Mouse (Mus musculus) limb, embryonic 14.5 days (tissue): ENCODE measurements around the gene Crhr1. TPM values are rescaled to one million over a fixed set of nuclear protein-coding genes. Genes with fewer than 3 reads are reported as not detected.

Experiments used
- ATAC-seq: fragments of 200-750 bp; cut with Nextera tagmentation; 2 replicates; pipeline ENCODE4 v1.8.0; 2017; ENCODE audit warnings: low read depth, moderate number of reproducible peaks, moderate TSS enrichment; ENCODE audit not compliant: low FRiP score
- DNase-seq: peaks from one replicate; pipeline ENCODE4 v3.0.0-alpha.2; 2015; ENCODE audit warnings: low spot score
- H3K27ac ChIP-seq: fragments of 300-500 bp; sonication (generic); replicated peaks from 2 replicates; pipeline ENCODE4 v1.5.1; 2014; ENCODE audit warnings: low read depth, mild to moderate bottlenecking, low read length, moderate library complexity, mixed read lengths
- H3K27me3 ChIP-seq: fragments of 300-500 bp; sonication (generic); 2 replicates; pipeline ENCODE4 v1.6.1; 2014; ENCODE audit warnings: low read length, mixed read lengths; ENCODE audit not compliant: control insufficient read depth, insufficient read depth
- H3K36me3 ChIP-seq: fragments of 300-500 bp; sonication (generic); 2 replicates; pipeline ENCODE4 v1.6.1; 2014; ENCODE audit warnings: mild to moderate bottlenecking, low read length, moderate library complexity, mixed read lengths; ENCODE audit not compliant: control insufficient read depth, insufficient read depth
- H3K4me1 ChIP-seq: fragments of 300-500 bp; sonication (generic); 2 replicates; pipeline ENCODE4 v1.6.1; 2014; ENCODE audit warnings: antibody characterized with exemption, low read length, mixed read lengths; ENCODE audit not compliant: control insufficient read depth, insufficient read depth
- H3K4me2 ChIP-seq: fragments of 300-500 bp; sonication (generic); replicated peaks from 2 replicates; pipeline ENCODE4 v1.6.1; 2014; ENCODE audit warnings: low read depth, mild to moderate bottlenecking, low read length, moderate library complexity; ENCODE audit not compliant: severe bottlenecking
- H3K4me3 ChIP-seq: fragments of 300-500 bp; sonication (generic); replicated peaks from 2 replicates; pipeline ENCODE4 v1.5.1; 2014; ENCODE audit warnings: low read length
- H3K9ac ChIP-seq: fragments of 300-500 bp; sonication (generic); 2 replicates; pipeline ENCODE4 v1.6.1; 2014; ENCODE audit warnings: mild to moderate bottlenecking, low read depth, low read length, moderate library complexity; ENCODE audit not compliant: severe bottlenecking
- H3K9me3 ChIP-seq: fragments of 300-500 bp; sonication (generic); 2 replicates; pipeline ENCODE4 v1.6.1; 2016; ENCODE audit warnings: low read length; ENCODE audit not compliant: control insufficient read depth
- POLR2A ChIP-seq: fragments of 200-500 bp; IDR thresholded peaks from 2 replicates; pipeline ENCODE4 v1.8.0; 2012; ENCODE audit warnings: inconsistent platforms, mild to moderate bottlenecking, moderate library complexity, borderline replicate concordance; ENCODE audit not compliant: insufficient read depth, insufficient read length; ENCODE audit errors: extremely low read depth
- WGBS: fragments of 180-500 bp; shearing (Covaris S2); extraction: QIAGEN DNeasy Blood & Tissue Kit; methylation state at CpG from one replicate; pipeline ENCODE4 v1.1.7; 2014; 5-methylcytosine and 5-hydroxymethylcytosine counted together
- polyA plus RNA-seq, 2 experiments: library from polyadenylated mRNA; depleted of rRNA in 1 of 2; stranded (reverse) in 1 of 2; unstranded in 1 of 2; fragments of >200 nt; fragmentation: Nextera tagmentation in 1 of 2; extraction: Ambion mirVana in 1 of 2; gene quantifications; 2 replicates each; pipeline versions ENCODE4 v1.2.1 to v1.2.3; 2012 to 2014

Gene Crhr1
- polyA plus RNA-seq, 2 experiments: 0.09 TPM; not detected in 1

- no peaks in the 10 kb centered on the region for H3K4me1 ChIP-seq
- no peak for DNase-seq
- WGBS: 94% methylated on average over 10 of the region's 10 CpGs
- no peaks in the 10 kb centered on the region for H3K27me3 ChIP-seq
- ATAC-seq: no peak
- H3K9ac ChIP-seq: no peak overlapping the region
- no peaks in the 10 kb centered on the region for H3K9me3 ChIP-seq
- H3K36me3 ChIP-seq: no peaks in the 10 kb centered on the region
- no peak overlapping the region for H3K27ac ChIP-seq
- no peak for TF ChIP-seq POLR2A
- H3K4me3 ChIP-seq: no peak overlapping the region
- no peak overlapping the region for H3K4me2 ChIP-seq
Observed at GRCm38 (mm10) chr11:104187766-104188165, 55.1 kb downstream of the Crhr1 start.

- ATAC-seq (no peak), DNase-seq (no peak)
- H3K9ac ChIP-seq: no peak overlapping the region
- H3K4me3 ChIP-seq: no peak overlapping the region
- H3K4me2 ChIP-seq: no peak overlapping the region
- H3K9me3 ChIP-seq: no peaks in the 10 kb centered on the region
- H3K4me1 ChIP-seq: no peaks in the 10 kb centered on the region
- H3K36me3 ChIP-seq: no peaks in the 10 kb centered on the region
- no peaks in the 10 kb centered on the region for H3K27me3 ChIP-seq
- H3K27ac ChIP-seq: no peak overlapping the region
- 77% methylated on average over 2 of the region's 2 CpGs for WGBS
- no peak for TF ChIP-seq POLR2A
Observed at GRCm38 (mm10) chr11:104190008-104190407, 57.4 kb downstream of the Crhr1 start.

- Histone ChIP-seq H3K4me2 (no peak overlapping the region), H3K9ac (no peak overlapping the region), H3K27ac (no peak overlapping the region), H3K4me3 (no peak overlapping the region), H3K36me3 (no peaks in the 10 kb centered on the region), H3K4me1 (no peaks in the 10 kb centered on the region), H3K9me3 (no peaks in the 10 kb centered on the region), H3K27me3 (no peaks in the 10 kb centered on the region)
- TF ChIP-seq POLR2A: no peak
- WGBS: 72% methylated on average over 11 of the region's 11 CpGs
- ATAC-seq (no peak), DNase-seq (no peak)
Observed at GRCm38 (mm10) chr11:104195382-104195781, 62.7 kb downstream of the Crhr1 start.

- WGBS: 12% methylated on average over 9 of the region's 9 CpGs
Observed at GRCm38 (mm10) chr11:104195791-104196190, 63.1 kb downstream of the Crhr1 start.

GRCm38 (mm10) chr11:104197861-104198260 lies 65.2 kb downstream of the Crhr1 start:
- H3K27ac ChIP-seq: no peak overlapping the region
- H3K4me2 ChIP-seq: no peak overlapping the region
- no peak overlapping the region for H3K4me3 ChIP-seq
- H3K36me3 ChIP-seq: no peaks in the 10 kb centered on the region
- DNase-seq: peak; percentile 63
- 5% methylated on average over 10 of the region's 10 CpGs for WGBS
- ATAC-seq: no peak
- no peaks in the 10 kb centered on the region for H3K9me3 ChIP-seq
- no peak overlapping the region for H3K9ac ChIP-seq
- no peaks in the 10 kb centered on the region for H3K27me3 ChIP-seq
- no peaks in the 10 kb centered on the region for H3K4me1 ChIP-seq
- no peak for TF ChIP-seq POLR2A

More at GRCm38 (mm10) chr11:104195791-104196190, 63.1 kb downstream of the Crhr1 start:
- DNase-seq: peak; percentile 73
- H3K9me3 ChIP-seq: no peaks in the 10 kb centered on the region
- H3K4me2 ChIP-seq: no peak overlapping the region
- no peak overlapping the region for H3K4me3 ChIP-seq
- H3K36me3 ChIP-seq: no peaks in the 10 kb centered on the region
- TF ChIP-seq POLR2A: peak; percentile 26; the same call in 1 of the 2 replicates
- H3K27me3 ChIP-seq: no peaks in the 10 kb centered on the region
- H3K27ac ChIP-seq: no peak overlapping the region
- no peaks in the 10 kb centered on the region for H3K4me1 ChIP-seq
- ATAC-seq: 0 out of 2 replicates have a peak, but pooled peaks have one; percentile 53
- no peak overlapping the region for H3K9ac ChIP-seq

GRCm38 (mm10) chr11:104203271-104203670 lies 70.6 kb downstream of the Crhr1 start:
- Histone ChIP-seq H3K9me3 (no peaks in the 10 kb centered on the region), H3K36me3 (no peaks in the 10 kb centered on the region), H3K4me1 (no peaks in the 10 kb centered on the region), H3K9ac (no peak overlapping the region), H3K27me3 (no peaks in the 10 kb centered on the region), H3K4me2 (no peak overlapping the region), H3K4me3 (no peak overlapping the region), H3K27ac (no peak overlapping the region)
- ATAC-seq (no peak), DNase-seq (no peak)
- no peak for TF ChIP-seq POLR2A
- 73% methylated on average over 3 of the region's 3 CpGs for WGBS
